Mouse (Mus musculus) CD4-positive helper T cell, adult 2 months (primary cell): ENCODE data around the gene Dpp8.

Source experiments
- DNase-seq: peaks from one replicate; pipeline ENCODE4 v3.0.0-alpha.2; 2012; ENCODE audit warnings: low read depth, missing footprints, low spot score

Gene Dpp8

GRCm38 (mm10) chr9:65085270-65085669 lies 53.1 kb downstream of the Dpp8 start:
- DNase-seq = no peak

GRCm38 (mm10) chr9:65086801-65087200 lies 54.6 kb downstream of the Dpp8 start:
- no peak for DNase-seq

DNA sequence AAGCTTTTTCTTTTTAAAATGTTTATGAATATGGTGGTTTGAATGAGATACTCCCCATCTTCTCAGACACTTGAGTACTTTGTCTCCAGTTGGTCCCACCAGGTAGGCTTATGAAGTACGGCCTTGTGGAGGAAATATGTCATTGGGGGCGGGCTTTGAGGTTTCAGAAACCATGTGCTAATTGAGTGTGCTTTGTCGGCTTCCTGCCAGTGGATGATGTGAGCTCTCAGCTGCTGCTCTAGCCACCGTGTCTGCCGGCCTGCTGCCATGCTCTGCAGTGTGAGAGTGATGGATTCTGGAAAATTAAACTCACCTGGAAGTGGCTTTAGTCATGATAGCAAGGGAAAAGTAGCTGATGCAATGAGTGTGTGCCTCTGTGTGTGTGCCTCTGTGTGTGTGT lies 55.3 kb downstream of the Dpp8 start:
- peak; percentile 56 for DNase-seq

DNA sequence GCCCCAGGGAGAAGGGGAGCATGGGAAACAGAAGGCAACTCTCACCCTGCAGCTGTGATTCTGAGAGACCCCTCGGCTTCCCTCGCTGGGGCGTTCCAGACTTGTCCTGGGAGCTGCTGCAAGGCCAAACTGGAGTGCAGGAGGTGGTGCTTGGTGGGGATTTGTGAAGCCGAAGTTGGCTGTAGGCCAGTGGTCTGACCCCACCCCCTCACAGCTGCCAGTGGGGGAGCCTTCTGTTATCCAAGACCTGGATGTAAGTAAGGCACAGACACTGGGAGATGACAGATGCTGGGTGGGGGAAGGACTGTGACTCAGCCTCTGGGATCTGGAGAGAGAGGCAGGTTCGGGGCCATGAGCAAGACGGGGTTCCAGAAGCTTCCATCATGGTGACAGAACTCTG lies 62.0 kb downstream of the Dpp8 start:
- DNase-seq = no peak

DNA sequence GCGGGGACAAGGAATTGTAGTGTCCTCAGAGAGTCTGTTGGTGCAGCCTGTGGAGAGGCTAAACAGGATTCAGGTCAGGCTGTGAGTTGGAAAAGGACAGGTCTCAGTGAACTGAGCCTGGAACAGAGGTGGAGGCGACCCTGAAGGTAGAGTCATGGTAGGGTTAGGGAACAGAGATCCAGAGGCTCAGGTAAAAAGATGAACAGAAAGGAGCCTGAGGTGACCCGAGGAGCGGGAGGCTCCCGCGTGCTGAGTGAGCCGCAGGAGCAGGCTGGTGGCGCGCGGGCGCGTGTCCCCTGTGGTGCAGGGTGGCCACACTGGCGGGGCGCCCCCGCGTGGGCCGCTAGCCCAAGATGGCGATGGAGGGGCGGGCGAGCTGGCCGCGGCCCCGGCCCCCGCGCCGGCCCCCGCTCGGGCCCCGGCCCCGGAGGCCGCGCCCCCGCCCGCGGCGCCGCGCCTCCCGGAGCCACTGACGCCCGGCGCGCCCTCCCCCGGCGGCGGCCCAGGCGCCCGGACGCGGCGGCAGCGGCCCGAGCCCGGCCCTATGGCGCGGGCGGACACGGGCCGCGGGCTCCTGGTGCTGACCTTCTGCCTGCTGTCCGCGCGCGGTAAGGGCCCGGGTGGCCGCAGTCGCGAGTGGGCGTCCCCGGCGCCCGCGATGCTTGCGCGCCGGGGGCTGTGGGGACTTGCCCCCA lies 68.9 kb downstream of the Dpp8 start, which contains the start of gene Igdcc4:
Gene Igdcc4, plus strand, starts transcription at position 496 of the 695 bp plus-strand sequence.
- no peak for DNase-seq

DNA sequence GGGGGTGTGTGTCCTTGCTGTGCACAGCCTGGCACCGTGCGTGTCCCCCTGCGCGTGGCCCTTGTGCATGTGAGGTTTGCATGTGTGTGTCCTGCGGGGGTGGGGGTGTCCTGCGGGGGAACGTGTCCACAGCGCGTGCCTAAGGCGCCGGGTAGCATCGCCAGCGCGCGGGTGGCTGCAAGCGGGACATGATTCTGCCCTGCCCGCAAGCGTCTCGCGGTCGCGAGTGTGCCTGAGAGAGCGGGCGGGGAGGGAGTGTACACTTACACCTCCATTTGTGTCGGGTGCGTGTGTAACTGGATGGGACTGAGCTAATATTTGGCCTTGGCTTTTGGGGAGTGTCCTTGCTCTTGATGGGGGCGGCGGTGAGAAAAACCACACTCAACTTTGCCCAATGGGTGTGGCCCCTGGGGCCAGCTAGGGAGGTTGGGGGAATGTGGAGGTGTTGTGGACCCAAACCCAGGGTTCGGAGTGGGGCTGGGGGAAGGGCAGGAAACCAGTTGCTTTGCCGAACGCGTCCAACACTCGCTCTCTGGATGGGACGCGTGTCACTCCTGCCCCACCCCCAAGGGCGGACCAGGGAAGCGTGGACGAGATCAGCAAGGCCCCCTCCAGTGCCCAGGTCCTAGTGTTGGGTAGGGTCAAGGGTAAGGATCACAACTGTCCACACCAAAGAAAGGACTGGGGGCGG lies 69.6 kb downstream of the Dpp8 start:
- no peak for DNase-seq

GRCm38 (mm10) chr9:65102377-65103172 lies 70.4 kb downstream of the Dpp8 start:
- no peak for DNase-seq

DNA sequence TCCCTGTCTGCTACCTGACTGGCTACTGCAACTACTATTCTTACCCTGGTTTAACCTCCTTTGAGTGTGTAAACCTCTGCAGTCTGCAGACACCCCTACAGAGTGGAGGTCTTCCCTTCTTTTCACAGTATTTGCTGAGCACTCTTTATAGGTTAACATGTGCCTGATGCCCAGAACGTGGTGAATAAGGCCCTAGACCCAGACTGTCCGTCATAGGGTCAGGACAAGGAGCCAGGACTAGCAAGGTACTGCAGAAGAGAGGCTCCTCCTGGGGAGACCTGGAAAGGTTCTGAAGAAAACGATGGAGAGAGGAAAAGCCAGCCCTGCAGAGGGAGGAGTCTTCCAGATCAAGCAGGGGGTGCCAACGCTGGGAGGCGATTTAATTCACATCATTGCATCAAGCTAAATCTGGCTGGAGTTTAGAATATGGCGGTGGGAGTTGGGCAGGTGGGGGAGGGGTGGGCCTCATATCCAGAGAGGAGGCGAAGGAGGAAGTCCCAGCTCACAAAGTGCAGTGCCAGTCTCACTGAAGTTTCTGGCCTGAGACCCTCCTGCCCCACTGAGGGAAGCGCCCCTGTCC lies 71.0 kb downstream of the Dpp8 start:
- no peak for DNase-seq

DNA sequence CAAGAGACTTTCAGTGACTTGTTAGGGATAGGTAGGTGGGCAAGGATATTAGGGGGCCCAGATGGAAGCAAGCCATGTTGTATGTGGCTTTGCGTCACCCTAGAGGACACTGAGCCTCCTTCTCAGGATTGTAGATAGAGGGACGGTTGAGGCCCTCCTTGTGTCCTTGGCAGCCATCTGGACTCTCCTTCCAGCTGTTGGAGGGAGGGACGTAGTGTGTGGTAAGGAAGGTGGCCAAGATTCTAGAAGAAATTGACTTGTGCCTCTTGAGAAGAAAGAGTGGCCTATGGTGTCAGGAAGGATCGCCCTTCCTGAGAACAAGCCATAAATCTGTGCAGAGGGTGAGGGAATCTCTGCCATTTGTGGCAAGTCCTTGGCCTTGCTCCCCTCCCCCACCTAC lies 74.6 kb downstream of the Dpp8 start:
- DNase-seq = no peak

DNA sequence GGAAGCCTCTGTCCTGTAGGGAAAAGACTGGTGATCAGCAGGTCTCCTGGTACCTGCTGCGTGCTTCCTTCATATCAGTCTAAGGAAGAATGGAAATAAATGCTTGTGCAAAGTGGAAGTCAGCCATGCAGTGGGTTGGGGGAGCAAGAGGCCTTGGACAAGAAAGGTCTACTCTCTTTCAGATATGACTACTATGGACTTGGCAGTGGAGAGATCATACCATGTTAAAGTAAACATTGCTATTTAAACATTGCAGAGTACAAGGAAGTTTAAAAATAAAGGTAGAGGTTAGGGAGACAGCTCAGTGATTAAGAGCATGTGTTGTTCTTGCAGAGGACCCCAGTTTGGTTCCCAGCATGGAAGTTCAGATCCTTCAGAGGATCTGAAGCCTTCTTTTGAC lies 75.7 kb downstream of the Dpp8 start:
- no peak for DNase-seq

DNA sequence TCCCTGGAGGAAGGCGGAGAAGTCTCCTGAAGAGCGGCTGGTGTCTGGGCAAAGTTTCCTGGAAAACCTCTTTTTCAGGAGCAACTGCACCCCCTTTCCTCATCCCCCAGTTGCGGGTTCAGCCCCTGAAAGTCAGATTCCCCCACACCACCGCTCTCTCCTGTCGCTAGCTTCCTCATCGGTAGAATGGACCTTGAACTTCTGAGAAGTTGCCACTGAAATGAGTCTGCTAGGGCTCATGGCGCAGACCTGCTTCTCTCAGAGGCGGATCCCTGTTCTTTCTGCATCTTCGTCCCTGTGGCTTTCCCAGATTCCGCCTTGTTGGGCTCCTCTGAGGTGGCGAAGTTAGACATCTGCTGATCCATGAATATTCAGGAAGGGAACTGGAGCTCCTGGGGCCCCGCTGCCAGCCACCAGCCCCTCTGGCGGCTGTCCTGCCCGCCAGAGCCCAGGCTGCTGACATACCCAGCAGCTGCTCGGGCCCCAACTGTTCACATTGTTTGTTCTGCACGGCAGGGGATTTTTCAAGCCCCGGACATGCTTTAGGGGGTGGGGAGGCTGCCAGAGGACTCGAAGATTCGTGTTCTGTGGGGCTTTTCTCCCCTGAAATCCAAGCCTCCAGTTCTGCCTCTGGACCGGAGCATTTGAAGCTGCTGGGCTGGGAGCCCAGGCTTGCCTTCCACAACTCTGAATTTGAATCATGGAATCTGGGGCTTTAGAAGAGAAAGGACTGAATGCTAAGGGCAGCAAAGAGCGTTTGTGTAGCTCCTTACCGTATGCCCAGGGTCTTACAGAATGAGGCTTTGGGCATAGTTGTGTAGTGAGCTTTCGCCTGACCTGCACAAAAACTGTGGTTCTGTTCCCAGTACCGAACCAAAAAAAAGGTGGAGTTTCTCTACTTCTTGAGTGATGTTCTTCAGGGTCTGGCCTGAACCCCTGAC lies 77.2 kb downstream of the Dpp8 start:
- DNase-seq = no peak

DNA sequence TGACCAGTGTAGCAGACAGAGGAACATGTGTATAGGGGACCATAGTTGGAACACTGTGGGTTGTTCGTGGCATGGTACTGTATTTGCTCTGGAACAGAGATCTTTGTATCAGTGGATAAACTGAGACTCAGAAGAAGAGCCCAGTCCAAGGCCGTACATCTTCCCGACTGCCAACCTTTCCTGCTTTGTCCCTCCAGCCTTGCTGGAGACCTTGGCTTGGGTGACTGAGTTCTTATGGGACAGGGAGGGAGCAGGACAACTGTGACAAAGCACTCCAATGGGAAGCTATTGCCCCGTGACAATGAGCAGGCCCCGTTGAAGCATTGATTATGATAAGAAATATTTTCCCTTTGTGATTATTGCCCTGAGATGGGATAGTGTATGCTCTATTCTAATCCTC lies 79.5 kb downstream of the Dpp8 start:
- DNase-seq = no peak

DNA sequence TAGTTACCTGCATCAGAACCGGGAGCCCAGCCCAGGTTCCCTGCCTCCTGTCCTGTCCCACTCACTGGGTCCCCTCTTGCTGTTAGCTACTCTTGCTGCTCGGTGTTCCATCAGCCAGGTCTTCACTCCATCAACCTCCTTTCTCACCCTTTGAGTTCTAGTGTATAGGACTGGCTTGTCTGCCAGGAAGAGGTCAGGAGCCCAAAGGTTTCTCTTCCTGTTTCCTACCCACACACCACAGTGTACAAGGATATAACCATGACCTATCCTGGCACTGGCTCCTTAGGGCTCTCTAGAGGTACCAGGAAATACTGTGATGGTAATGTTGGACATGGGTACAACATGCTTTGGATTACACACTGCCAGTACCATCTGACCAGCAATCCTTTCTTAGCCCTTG lies 81.5 kb downstream of the Dpp8 start:
- DNase-seq = no peak

- DNase-seq = no peak
Observed at GRCm38 (mm10) chr9:65115891-65116290, 83.7 kb downstream of the Dpp8 start.

DNA sequence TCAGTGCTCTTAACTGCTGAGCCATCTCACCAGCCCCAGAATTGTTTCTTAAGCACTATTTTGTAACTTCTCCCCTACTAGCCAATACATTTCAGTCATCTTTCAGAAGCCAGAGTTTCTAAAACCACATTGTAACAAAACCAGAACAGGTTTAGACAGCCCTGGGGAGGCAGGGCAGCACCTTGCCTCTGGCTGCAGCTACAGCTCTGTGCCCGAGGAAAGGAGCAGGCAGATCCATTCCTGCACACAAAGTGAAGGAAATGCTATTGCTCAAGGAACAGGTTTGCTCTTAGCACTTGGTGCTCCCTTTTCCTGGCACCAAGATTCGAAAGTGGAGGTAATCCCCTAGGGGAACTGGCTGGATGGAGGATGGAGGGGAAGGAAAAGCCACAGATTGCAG lies 85.3 kb downstream of the Dpp8 start:
- no peak for DNase-seq

GRCm38 (mm10) chr9:65120935-65121334 lies 88.7 kb downstream of the Dpp8 start:
- DNase-seq = peak; percentile 39

DNA sequence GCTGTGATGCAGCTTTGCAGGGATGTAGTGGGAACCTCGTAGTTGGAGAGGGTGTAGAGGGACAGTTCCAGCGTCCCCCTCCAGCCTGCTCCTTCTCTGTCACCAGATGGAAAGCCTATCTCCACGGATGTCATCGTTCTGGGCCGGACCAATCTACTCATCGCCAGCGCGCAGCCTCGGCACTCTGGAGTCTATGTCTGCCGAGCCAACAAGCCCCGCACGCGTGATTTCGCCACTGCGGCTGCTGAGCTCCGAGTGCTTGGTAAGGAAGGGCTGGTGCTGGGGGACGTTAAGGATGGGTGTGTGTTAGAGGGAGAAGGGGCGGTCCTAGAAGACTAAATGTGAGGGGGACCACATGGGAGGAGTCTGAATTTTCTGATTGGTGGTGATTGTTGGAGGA lies 90.3 kb downstream of the Dpp8 start:
- DNase-seq = no peak

DNA sequence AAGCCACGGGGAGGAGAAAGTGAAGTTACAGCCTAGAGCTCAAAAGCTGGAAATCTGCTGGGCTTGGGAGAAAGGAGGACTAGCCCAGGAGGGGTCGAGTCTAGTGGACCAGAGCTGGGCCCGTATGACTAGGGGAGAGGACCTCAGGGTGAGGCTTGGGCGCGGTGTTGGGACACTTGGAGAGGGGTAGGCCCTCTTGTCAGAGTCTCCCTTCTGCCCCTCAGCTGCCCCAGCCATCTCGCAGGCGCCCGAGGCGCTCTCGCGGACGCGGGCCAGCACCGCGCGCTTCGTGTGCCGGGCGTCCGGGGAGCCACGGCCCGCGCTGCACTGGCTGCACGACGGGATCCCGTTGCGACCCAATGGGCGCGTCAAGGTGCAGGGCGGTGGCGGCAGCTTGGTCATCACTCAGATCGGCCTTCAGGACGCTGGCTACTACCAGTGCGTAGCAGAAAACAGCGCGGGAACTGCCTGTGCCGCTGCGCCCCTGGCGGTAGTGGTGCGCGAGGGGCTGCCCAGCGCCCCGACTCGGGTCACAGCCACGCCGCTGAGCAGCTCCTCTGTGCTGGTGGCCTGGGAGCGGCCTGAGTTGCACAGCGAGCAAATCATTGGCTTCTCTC lies 91.4 kb downstream of the Dpp8 start:
- no peak for DNase-seq

DNA sequence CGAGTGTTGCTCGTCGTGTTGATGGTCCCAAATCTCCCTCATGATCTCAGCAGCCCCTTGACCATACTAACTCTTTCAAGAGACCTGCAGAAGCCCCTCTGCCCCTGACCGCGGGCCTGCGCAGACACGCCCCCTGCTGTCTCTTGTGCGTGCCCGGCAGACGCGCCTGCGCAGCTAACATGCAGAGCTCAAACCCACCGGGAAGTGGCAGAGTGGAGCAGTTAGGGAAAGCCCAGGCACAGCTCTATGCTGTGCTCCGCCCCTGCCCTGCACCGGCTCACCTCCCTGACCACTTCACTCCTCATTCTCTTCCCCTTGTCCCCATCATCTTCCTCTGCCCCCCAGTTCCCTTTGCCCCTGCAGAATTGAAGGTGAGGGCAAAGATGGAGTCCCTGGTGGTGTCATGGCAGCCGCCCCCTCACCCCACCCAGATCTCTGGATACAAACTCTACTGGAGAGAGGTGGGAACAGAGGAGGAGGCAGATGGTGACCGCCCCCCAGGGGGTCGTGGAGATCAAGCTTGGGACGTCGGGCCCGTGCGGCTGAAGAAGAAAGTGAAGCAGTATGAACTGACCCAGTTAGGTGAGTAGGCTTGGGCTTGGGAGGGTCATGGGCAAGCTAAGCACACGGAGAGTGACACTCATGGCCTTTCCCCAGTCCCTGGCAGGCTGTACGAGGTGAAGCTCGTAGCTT lies 96.1 kb downstream of the Dpp8 start:
- DNase-seq = peak; percentile 23

GRCm38 (mm10) chr9:65131717-65132116 lies 99.5 kb downstream of the Dpp8 start:
- no peak for DNase-seq
